Mouse (Mus musculus): Measurements from ENCODE around the gene Mfsd13b. TPM values are rescaled to one million over a fixed set of nuclear protein-coding genes. Genes with fewer than 3 reads are reported as not detected.

Gene Mfsd13b
- polyA plus RNA-seq, 1 experiment from 2014 or later, result 0.63 TPM

DNA sequence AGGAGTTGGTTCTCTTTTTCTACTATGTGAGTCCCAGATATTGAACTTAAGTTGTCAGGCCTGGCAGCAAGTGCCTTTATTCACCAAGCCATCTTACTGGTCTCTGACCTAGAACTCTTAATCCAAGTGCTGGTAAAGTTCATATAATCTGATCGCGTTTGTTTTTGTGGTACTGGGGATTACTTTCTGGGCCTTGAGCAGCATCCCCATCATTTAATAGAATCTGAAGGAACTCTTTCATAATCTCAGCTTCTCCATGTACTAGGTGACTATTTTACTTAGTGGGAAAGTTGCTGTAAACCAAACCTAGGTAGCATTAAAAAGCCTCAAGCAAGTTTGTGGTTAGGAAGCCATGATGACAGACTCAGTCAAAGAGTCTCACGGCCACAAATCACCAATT, 19.6 kb downstream of the Mfsd13b start:
- ATAC-seq, result no peak

DNA sequence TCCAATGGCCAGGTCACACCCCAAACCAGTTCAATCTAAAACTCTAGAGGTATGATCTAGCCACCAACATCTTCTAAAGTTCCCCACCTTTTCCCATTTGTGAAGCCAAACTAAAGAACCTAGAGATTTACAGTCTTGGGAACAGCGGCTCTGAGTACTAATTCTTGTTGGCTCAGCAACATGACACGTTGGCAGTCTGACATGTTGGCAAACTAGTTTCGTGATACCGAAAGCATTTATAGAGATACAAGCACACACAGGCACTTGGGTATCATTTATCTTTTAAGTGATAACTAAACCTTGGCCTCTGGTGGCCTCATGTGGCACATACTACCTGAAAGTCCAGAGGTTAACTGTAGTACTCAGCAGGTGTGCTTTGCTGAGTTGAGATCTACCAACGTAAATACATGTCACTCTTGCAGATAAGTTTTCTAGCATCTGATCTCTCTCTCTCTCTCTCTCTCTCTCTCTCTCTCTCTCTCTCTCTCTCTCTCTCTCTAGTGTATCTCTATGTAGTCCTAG, 20.2 kb downstream of the Mfsd13b start:
- no peak overlapping the region for H3K9ac ChIP-seq (ENCODE audit: low read depth, low read length)
- H3K27ac ChIP-seq (ENCODE audit: low read length), result no peak overlapping the region
- no peak for ATAC-seq

More for the DNA sequence above, 19.6 kb downstream of the Mfsd13b start:
- no peak overlapping the region for H3K27ac ChIP-seq (ENCODE audit: low read length)
- no peaks in the 10 kb centered on the region for H3K9me3 ChIP-seq (replicated peaks; ENCODE audit: control insufficient read depth, low read length, poor library complexity, severe bottlenecking)
- no peaks in the 10 kb centered on the region for H3K4me1 ChIP-seq (ENCODE audit: control insufficient read depth, insufficient read depth, low read length)
- H3K4me3 ChIP-seq (ENCODE audit: low read depth, low read length), result no peak overlapping the region
- H3K4me2 ChIP-seq (ENCODE audit: low read length), result no peak overlapping the region
- no peaks in the 10 kb centered on the region for H3K27me3 ChIP-seq (ENCODE audit: control insufficient read depth, insufficient read depth, low read depth, low read length)
- 82% methylated on average over 3 of the region's 3 CpGs for WGBS
- no peaks in the 10 kb centered on the region for H3K36me3 ChIP-seq (ENCODE audit: control insufficient read depth, insufficient read depth, low read length)
- H3K9ac ChIP-seq (ENCODE audit: low read depth, low read length), result no peak overlapping the region

GRCm38 (mm10) chr7:121003793-121004418, 21.6 kb downstream of the Mfsd13b start:
- no peaks in the 10 kb centered on the region for H3K27me3 ChIP-seq (ENCODE audit: control insufficient read depth, insufficient read depth, low read depth, low read length)
- H3K4me2 ChIP-seq (ENCODE audit: low read length), result no peak overlapping the region
- H3K9me3 ChIP-seq (replicated peaks; ENCODE audit: control insufficient read depth, low read length, poor library complexity, severe bottlenecking), result no peaks in the 10 kb centered on the region
- H3K9ac ChIP-seq (ENCODE audit: low read depth, low read length), result no peak overlapping the region
- no peak for ATAC-seq
- no peaks in the 10 kb centered on the region for H3K36me3 ChIP-seq (ENCODE audit: control insufficient read depth, insufficient read depth, low read length)
- H3K4me3 ChIP-seq (ENCODE audit: low read depth, low read length), result no peak overlapping the region
- H3K4me1 ChIP-seq (ENCODE audit: control insufficient read depth, insufficient read depth, low read length), result no peaks in the 10 kb centered on the region
- no peak overlapping the region for H3K27ac ChIP-seq (ENCODE audit: low read length)
- WGBS, result 72% methylated on average over 4 of the region's 4 CpGs

More for the DNA sequence above, 20.2 kb downstream of the Mfsd13b start:
- H3K4me1 ChIP-seq (ENCODE audit: control insufficient read depth, insufficient read depth, low read length), result no peaks in the 10 kb centered on the region
- H3K4me3 ChIP-seq (ENCODE audit: low read depth, low read length), result no peak overlapping the region
- H3K27me3 ChIP-seq (ENCODE audit: control insufficient read depth, insufficient read depth, low read depth, low read length), result no peaks in the 10 kb centered on the region
- 90% methylated on average over 5 of the region's 5 CpGs for WGBS
- no peaks in the 10 kb centered on the region for H3K36me3 ChIP-seq (ENCODE audit: control insufficient read depth, insufficient read depth, low read length)
- H3K9me3 ChIP-seq (replicated peaks; ENCODE audit: control insufficient read depth, low read length, poor library complexity, severe bottlenecking), result no peaks in the 10 kb centered on the region
- no peak overlapping the region for H3K4me2 ChIP-seq (ENCODE audit: low read length)

DNA sequence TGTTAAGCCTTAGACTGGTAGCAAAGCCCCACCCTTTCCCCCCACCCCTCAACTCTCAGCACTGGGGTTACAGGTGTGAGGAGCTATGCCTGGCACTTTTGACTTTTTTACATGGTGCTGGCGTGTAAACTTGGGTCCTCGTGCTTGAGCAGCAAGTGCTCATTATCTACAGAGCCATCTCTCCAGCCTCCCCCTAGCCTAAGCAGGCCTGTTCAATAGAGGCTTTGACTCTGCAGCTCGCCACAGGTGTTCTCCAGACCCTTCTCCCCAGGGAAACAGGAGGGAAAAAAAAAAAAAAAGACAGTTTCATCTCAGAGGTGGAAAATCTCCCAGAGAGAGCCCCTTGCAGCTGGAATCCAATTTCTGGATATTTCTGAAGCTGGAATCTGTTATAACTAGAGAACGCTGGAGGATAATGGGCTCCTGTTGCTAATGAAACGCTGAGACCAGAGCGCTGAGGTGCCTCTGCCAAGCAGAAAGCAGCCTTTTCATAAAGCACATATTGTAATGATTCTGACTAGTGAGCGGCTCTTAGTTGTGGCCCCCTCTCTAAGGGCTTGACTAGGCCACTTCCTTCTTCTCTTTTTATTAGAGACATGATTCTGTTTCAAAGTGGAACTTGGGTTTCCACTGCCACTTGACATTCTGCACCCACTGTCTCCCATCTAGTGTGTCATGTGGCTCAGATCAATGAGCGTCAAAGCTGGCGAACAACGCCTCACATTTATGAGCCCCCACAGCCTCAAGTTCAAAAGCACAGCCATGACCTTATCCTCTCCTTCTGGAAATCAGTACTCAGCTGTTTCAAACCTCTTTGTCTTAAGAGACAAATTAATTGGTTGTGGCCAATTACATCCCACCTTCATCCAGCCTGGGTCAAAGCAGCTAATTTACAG, 29.7 kb downstream of the Mfsd13b start:
- Histone ChIP-seq H3K4me3 (ENCODE audit: low read depth, low read length) (no peak overlapping the region), H3K27me3 (ENCODE audit: control insufficient read depth, insufficient read depth, low read depth, low read length) (no peaks in the 10 kb centered on the region), H3K9ac (ENCODE audit: low read depth, low read length) (no peak overlapping the region), H3K4me1 (ENCODE audit: control insufficient read depth, insufficient read depth, low read length) (peaks cover 3% of the 10 kb centered on the region; the same call in 1 of the 2 replicates), H3K9me3 (replicated peaks; ENCODE audit: control insufficient read depth, low read length, poor library complexity, severe bottlenecking) (no peaks in the 10 kb centered on the region), H3K4me2 (ENCODE audit: low read length) (no peak overlapping the region), H3K36me3 (ENCODE audit: control insufficient read depth, insufficient read depth, low read length) (no peaks in the 10 kb centered on the region), H3K27ac (ENCODE audit: low read length) (peak overlapping the region; percentile 37)
- ATAC-seq, result peak; percentile 45; the same call in 1 of the 2 replicates
- 50% methylated on average over 10 of the region's 10 CpGs for WGBS

- Histone ChIP-seq H3K27me3 (ENCODE audit: control insufficient read depth, insufficient read depth, low read depth, low read length) (no peaks in the 10 kb centered on the region), H3K27ac (ENCODE audit: low read length) (no peak overlapping the region), H3K9me3 (replicated peaks; ENCODE audit: control insufficient read depth, low read length, poor library complexity, severe bottlenecking) (no peaks in the 10 kb centered on the region), H3K4me2 (ENCODE audit: low read length) (no peak overlapping the region), H3K9ac (ENCODE audit: low read depth, low read length) (no peak overlapping the region), H3K4me1 (ENCODE audit: control insufficient read depth, insufficient read depth, low read length) (peaks cover 3% of the 10 kb centered on the region; the same call in 1 of the 2 replicates), H3K36me3 (ENCODE audit: control insufficient read depth, insufficient read depth, low read length) (no peaks in the 10 kb centered on the region), H3K4me3 (ENCODE audit: low read depth, low read length) (no peak overlapping the region)
- no peak for ATAC-seq
- 92% methylated on average over 10 of the region's 10 CpGs for WGBS
These were observed 32.2 kb downstream of the Mfsd13b start for GRCm38 (mm10) chr7:121014486-121014885.

DNA sequence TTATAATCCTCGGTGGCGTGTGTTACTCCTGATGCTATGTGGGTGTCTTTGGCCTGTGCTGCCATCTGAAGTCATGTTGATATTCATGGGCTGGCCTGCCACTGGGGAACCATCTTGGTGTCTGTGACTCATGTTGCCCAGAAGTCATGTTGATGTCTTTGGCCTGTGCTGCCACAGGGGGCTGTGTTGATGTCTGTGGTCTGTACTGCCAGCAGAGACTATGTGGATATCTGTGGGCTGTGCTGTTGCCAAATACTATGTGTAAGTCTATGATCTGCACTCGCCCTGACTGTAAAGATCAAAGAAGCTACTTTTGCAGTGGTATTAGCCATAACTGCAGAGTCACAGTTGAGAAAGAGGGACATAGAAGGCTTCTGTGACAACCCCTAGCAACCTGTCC, 36.5 kb downstream of the Mfsd13b start:
- no peak for ATAC-seq
- no peak overlapping the region for H3K27ac ChIP-seq (ENCODE audit: low read length)
- H3K4me1 ChIP-seq (ENCODE audit: control insufficient read depth, insufficient read depth, low read length), result no peaks in the 10 kb centered on the region
- no peaks in the 10 kb centered on the region for H3K27me3 ChIP-seq (ENCODE audit: control insufficient read depth, insufficient read depth, low read depth, low read length)
- no peak overlapping the region for H3K4me2 ChIP-seq (ENCODE audit: low read length)
- no peak overlapping the region for H3K9ac ChIP-seq (ENCODE audit: low read depth, low read length)
- H3K36me3 ChIP-seq (ENCODE audit: control insufficient read depth, insufficient read depth, low read length), result no peaks in the 10 kb centered on the region
- no peaks in the 10 kb centered on the region for H3K9me3 ChIP-seq (replicated peaks; ENCODE audit: control insufficient read depth, low read length, poor library complexity, severe bottlenecking)
- WGBS, result 91% methylated on average over 3 of the region's 3 CpGs
- no peak overlapping the region for H3K4me3 ChIP-seq (ENCODE audit: low read depth, low read length)

DNA sequence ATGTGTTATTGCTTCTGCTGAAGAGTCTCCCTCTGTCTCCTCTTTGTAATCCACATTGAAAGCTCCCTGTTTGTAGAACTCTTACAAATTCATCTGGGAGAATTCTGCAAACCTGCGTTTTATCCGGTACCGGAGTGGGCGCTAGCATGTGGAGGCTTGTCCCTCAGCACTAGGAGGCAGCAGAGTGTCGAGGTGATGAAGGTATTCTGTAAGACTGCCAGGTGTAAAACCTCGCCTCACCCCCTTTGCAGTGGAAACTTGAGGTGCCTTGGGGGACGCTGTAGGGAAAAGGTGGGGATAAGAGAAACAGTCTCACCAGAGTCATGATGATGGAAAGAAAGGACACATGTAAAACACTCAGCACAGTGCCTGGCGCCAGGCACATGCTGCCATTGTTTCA, 38.0 kb downstream of the Mfsd13b start:
- Histone ChIP-seq H3K36me3 (ENCODE audit: control insufficient read depth, insufficient read depth, low read length) (no peaks in the 10 kb centered on the region), H3K27ac (ENCODE audit: low read length) (no peak overlapping the region), H3K27me3 (ENCODE audit: control insufficient read depth, insufficient read depth, low read depth, low read length) (no peaks in the 10 kb centered on the region), H3K9ac (ENCODE audit: low read depth, low read length) (no peak overlapping the region), H3K4me3 (ENCODE audit: low read depth, low read length) (no peak overlapping the region), H3K4me1 (ENCODE audit: control insufficient read depth, insufficient read depth, low read length) (no peaks in the 10 kb centered on the region), H3K4me2 (ENCODE audit: low read length) (no peak overlapping the region), H3K9me3 (replicated peaks; ENCODE audit: control insufficient read depth, low read length, poor library complexity, severe bottlenecking) (no peaks in the 10 kb centered on the region)
- no peak for ATAC-seq
- WGBS, result 40% methylated on average over 8 of the region's 8 CpGs

DNA sequence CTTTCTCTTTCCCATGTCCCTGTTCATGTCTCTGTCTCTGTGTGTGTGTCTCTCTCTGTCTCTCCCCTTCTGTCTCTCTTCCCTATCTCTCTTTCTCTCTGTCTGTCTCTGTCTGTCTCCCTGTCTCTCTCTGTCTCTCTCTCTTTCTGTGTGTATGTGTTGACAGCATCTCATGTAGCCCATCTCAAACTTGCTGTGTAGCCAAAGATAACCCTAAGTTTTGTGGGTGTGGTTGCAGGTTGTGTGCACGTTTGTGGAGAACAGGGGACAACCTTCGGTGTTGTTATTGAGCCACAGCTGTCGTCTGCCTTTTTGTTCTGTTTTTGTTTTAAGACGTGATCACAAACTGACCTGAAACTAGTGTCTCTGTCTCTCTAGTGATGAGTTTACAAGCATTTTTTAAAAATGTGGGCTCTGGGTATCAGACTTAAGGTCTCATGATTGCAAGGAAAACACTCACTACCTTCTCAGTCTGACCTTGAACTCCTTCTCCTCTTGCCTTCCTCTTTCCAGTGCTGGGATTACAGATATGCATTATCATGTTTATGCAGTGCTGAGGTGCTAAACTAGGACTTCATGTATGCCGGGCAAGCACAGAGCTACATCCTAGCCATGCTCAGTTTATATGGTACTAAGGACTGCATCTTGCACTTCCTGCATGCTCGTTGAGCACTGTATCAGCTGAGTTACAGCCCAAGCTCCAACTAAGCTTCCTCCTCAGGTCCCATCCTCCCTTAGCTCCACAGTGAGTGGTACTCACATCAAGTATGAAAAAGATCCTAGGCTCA, 43.1 kb downstream of the Mfsd13b start:
- WGBS, result 82% methylated on average over 6 of the region's 6 CpGs
- ATAC-seq, result no peak
- no peaks in the 10 kb centered on the region for H3K4me1 ChIP-seq (ENCODE audit: control insufficient read depth, insufficient read depth, low read length)
- no peak overlapping the region for H3K9ac ChIP-seq (ENCODE audit: low read depth, low read length)
- H3K27ac ChIP-seq (ENCODE audit: low read length), result no peak overlapping the region
- H3K9me3 ChIP-seq (replicated peaks; ENCODE audit: control insufficient read depth, low read length, poor library complexity, severe bottlenecking), result no peaks in the 10 kb centered on the region
- H3K36me3 ChIP-seq (ENCODE audit: control insufficient read depth, insufficient read depth, low read length), result no peaks in the 10 kb centered on the region
- no peak overlapping the region for H3K4me2 ChIP-seq (ENCODE audit: low read length)
- H3K27me3 ChIP-seq (ENCODE audit: control insufficient read depth, insufficient read depth, low read depth, low read length), result no peaks in the 10 kb centered on the region
- H3K4me3 ChIP-seq (ENCODE audit: low read depth, low read length), result no peak overlapping the region
